Mouse (Mus musculus): Measurements from ENCODE around the gene Rbm24. TPM values are rescaled to one million over a fixed set of nuclear protein-coding genes. Genes with fewer than 3 reads are reported as not detected.
A peak's percentile ranks its signal among the peaks of the same experiment; 100 is the strongest.

Rbm24 gene
- polyA plus RNA-seq, 1 experiment from 2014 or later: 0.11 TPM

DNA sequence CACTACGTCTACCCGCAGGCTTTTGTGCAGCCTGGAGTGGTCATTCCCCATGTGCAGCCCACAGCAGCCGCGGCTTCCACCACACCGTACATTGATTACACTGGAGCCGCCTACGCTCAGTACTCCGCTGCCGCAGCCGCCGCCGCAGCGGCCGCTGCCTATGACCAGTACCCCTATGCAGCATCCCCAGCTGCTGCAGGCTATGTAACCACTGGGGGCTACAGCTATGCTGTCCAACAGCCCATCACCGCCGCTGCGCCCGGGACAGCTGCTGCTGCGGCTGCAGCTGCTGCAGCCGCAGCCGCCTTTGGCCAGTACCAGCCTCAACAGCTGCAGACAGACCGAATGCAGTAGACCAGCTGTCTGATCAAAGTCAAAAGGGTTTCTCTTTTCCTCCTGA is 10.7 kb downstream of the Rbm24 start:
- Histone ChIP-seq H3K9me3 (ENCODE audit: low read length) (no peaks in the 10 kb centered on the region), H3K9ac (replicated peaks) (no peak overlapping the region), H3K36me3 (replicated peaks; ENCODE audit: insufficient read depth, low read length) (no peaks in the 10 kb centered on the region), H3K4me2 (ENCODE audit: low read depth, low read length) (no peak overlapping the region), H3K4me1 (ENCODE audit: insufficient read depth) (no peaks in the 10 kb centered on the region), H3K27me3 (ENCODE audit: insufficient read depth, low read length) (no peaks in the 10 kb centered on the region), H3K27ac (ENCODE audit: low read depth) (no peak overlapping the region), H3K4me3 (ENCODE audit: low read depth, low read length) (no peak overlapping the region)
- ATAC-seq (no peak), DNase-seq (no peak)
- WGBS (ENCODE audit: insufficient replicate concordance): 61% methylated on average over 22 of the region's 22 CpGs
- no peak for TF ChIP-seq EP300 (IDR thresholded peaks at IDR 0.05; ENCODE audit: low read depth)
- no peak for TF ChIP-seq CTCF (IDR thresholded peaks at IDR 0.05; ENCODE audit: low read depth)

DNA sequence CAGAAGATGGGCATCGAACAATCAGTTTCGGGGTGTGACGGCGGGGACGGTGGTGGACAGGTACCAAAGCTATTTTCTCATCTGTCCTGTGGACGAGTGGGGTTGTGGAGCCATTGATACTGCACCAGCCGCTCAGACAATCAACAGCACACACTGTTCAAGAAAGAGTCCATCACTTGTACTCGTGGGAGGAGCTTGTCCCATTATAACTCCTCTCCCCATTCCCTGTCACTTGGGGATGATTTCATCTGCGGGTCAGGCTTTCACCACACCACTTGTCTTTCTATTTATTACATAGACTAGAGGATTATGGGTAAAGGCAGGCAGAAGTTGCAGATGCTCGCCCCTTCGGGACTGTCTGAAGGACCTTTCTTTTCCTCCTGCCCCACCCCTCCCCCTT is 11.6 kb downstream of the Rbm24 start:
- TF ChIP-seq EP300 (IDR thresholded peaks at IDR 0.05; ENCODE audit: low read depth): no peak
- 88% methylated on average over 11 of the region's 11 CpGs for WGBS (ENCODE audit: insufficient replicate concordance)
- ATAC-seq: no peak
- no peak overlapping the region for H3K9ac ChIP-seq (replicated peaks)
- no peaks in the 10 kb centered on the region for H3K4me1 ChIP-seq (ENCODE audit: insufficient read depth)
- no peaks in the 10 kb centered on the region for H3K27me3 ChIP-seq (ENCODE audit: insufficient read depth, low read length)
- DNase-seq: no peak
- H3K27ac ChIP-seq (ENCODE audit: low read depth): no peak overlapping the region
- no peak overlapping the region for H3K4me2 ChIP-seq (ENCODE audit: low read depth, low read length)
- H3K36me3 ChIP-seq (replicated peaks; ENCODE audit: insufficient read depth, low read length): no peaks in the 10 kb centered on the region
- no peak overlapping the region for H3K4me3 ChIP-seq (ENCODE audit: low read depth, low read length)
- no peaks in the 10 kb centered on the region for H3K9me3 ChIP-seq (ENCODE audit: low read length)

DNA sequence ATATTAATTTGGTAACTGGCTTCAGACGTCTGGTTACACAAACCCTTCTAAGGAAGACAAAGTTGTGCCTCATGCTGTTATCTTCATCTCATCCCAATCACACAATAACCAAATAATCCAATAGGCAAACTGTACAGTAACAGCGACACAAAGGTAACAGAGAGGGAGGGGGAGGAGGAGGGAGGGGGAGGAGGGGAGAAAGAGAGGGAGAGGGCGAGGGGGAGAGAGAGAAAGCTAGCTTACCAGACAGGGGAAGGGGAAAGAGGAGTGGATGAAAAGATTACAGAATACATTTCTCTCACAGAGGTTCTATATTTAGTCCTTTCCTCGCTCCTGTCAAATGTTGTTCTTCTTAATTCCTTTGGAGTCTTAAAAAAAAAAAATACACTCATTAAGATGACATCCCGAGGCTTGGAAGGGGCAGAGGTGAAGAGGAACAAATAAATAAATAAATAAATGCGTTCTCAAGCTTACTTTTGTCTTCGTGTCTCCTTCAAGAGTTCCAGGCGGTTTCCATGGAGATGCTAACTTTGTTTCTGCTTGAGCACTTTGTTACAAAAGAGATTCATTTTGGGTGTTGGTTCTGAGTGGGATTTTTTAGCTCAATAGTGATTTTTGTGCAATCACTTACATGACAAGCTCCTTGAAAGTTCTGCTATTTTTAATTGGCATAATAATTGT is 15.8 kb downstream of the Rbm24 start:
- H3K36me3 ChIP-seq (replicated peaks; ENCODE audit: insufficient read depth, low read length): no peaks in the 10 kb centered on the region
- ATAC-seq: no peak
- no peaks in the 10 kb centered on the region for H3K27me3 ChIP-seq (ENCODE audit: insufficient read depth, low read length)
- WGBS (ENCODE audit: insufficient replicate concordance): 49% methylated on average over 8 of the region's 8 CpGs
- no peaks in the 10 kb centered on the region for H3K4me1 ChIP-seq (ENCODE audit: insufficient read depth)
- H3K4me3 ChIP-seq (ENCODE audit: low read depth, low read length): no peak overlapping the region
- DNase-seq: no peak
- no peak overlapping the region for H3K27ac ChIP-seq (ENCODE audit: low read depth)
- no peaks in the 10 kb centered on the region for H3K9me3 ChIP-seq (ENCODE audit: low read length)
- no peak overlapping the region for H3K9ac ChIP-seq (replicated peaks)
- no peak overlapping the region for H3K4me2 ChIP-seq (ENCODE audit: low read depth, low read length)
- TF ChIP-seq CTCF (IDR thresholded peaks at IDR 0.05; ENCODE audit: low read depth) (no peak), EP300 (IDR thresholded peaks at IDR 0.05; ENCODE audit: low read depth) (no peak)

DNA sequence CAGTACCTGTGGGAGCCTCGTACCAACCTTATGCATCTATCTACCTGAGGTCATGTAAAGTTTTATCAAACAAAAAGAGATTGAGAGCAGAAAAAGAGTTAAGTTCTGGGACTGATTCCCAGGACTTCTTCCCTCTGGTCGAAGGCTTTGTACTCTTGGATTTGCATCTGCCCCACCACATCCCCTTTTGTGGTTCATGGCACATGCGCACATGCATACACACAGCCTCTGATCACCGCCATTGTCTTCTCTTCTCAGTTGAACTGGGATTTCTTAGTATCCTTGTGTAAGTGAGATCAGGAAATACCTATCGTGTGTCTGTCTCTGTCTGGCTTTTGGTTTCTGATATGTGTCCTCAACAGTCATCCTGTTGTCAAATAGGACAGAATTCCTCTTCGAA is 20.7 kb downstream of the Rbm24 start:
- Histone ChIP-seq H3K4me3 (ENCODE audit: low read depth, low read length) (no peak overlapping the region), H3K27me3 (ENCODE audit: insufficient read depth, low read length) (no peaks in the 10 kb centered on the region), H3K27ac (ENCODE audit: low read depth) (no peak overlapping the region), H3K36me3 (replicated peaks; ENCODE audit: insufficient read depth, low read length) (no peaks in the 10 kb centered on the region), H3K4me2 (ENCODE audit: low read depth, low read length) (no peak overlapping the region), H3K9me3 (ENCODE audit: low read length) (no peaks in the 10 kb centered on the region), H3K9ac (replicated peaks) (no peak overlapping the region), H3K4me1 (ENCODE audit: insufficient read depth) (no peaks in the 10 kb centered on the region)
- TF ChIP-seq EP300 (IDR thresholded peaks at IDR 0.05; ENCODE audit: low read depth) (no peak), CTCF (IDR thresholded peaks at IDR 0.05; ENCODE audit: low read depth) (no peak)
- DNase-seq (no peak), ATAC-seq (no peak)
- WGBS (ENCODE audit: insufficient replicate concordance): 51% methylated on average over 6 of the region's 6 CpGs

DNA sequence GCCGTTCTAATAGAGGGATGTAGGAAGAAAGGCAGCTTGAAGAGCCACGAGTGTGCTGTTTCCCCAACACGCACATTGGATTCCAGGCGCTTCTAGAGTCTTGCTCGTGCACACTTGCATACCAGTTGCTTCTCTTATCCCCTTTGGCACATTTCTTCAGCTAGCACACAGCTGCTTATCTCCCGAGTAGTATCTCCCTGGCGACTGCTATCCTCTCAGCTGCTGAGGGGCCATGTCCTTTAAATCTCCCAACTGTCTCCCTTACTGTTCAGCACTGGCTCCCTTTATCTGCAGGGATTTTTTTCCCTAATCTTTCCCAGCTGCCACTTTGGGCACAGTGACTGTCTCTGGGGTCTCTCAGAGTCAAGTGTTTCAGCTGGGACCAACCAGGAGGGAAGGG is 25.8 kb downstream of the Rbm24 start:
- Histone ChIP-seq H3K27me3 (ENCODE audit: insufficient read depth, low read length) (no peaks in the 10 kb centered on the region), H3K9me3 (ENCODE audit: low read length) (no peaks in the 10 kb centered on the region), H3K27ac (ENCODE audit: low read depth) (no peak overlapping the region), H3K4me2 (ENCODE audit: low read depth, low read length) (no peak overlapping the region), H3K4me3 (ENCODE audit: low read depth, low read length) (no peak overlapping the region), H3K4me1 (ENCODE audit: insufficient read depth) (no peaks in the 10 kb centered on the region), H3K9ac (replicated peaks) (no peak overlapping the region), H3K36me3 (replicated peaks; ENCODE audit: insufficient read depth, low read length) (no peaks in the 10 kb centered on the region)
- DNase-seq (no peak), ATAC-seq (0 out of 2 replicates have a peak, but pooled peaks have one; percentile 23)
- 0 out of 2 replicates have a peak, but pooled peaks have one; percentile 27 for TF ChIP-seq EP300 (IDR thresholded peaks at IDR 0.05; ENCODE audit: low read depth)
- no peak for TF ChIP-seq CTCF (IDR thresholded peaks at IDR 0.05; ENCODE audit: low read depth)
- 38% methylated on average over 7 of the region's 7 CpGs for WGBS (ENCODE audit: insufficient replicate concordance)

DNA sequence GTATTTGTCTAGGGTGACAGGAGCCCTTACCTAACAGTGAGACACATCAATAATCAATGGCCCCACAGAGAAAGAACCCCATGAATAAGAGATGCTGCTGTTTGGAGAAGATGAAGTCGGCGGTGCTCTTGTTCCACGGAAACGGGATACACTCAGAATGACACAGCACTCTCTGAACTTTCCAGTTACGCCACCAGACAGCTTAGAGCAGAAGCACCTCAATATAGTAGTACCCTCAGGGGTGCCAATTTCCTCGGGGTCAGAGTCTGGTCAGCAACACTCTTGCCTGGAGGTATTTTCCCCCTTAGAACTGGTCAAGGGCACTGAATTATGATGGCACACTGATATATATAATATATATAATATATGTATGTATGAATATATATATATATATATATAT is 27.8 kb downstream of the Rbm24 start:
- Histone ChIP-seq H3K4me3 (ENCODE audit: low read depth, low read length) (no peak overlapping the region), H3K27me3 (ENCODE audit: insufficient read depth, low read length) (no peaks in the 10 kb centered on the region), H3K4me1 (ENCODE audit: insufficient read depth) (no peaks in the 10 kb centered on the region), H3K27ac (ENCODE audit: low read depth) (no peak overlapping the region), H3K9me3 (ENCODE audit: low read length) (no peaks in the 10 kb centered on the region), H3K4me2 (ENCODE audit: low read depth, low read length) (no peak overlapping the region), H3K36me3 (replicated peaks; ENCODE audit: insufficient read depth, low read length) (no peaks in the 10 kb centered on the region), H3K9ac (replicated peaks) (no peak overlapping the region)
- DNase-seq: no peak
- no peak for TF ChIP-seq CTCF (IDR thresholded peaks at IDR 0.05; ENCODE audit: low read depth)
- TF ChIP-seq EP300 (IDR thresholded peaks at IDR 0.05; ENCODE audit: low read depth): no peak
- no peak for ATAC-seq
- whole genome bisulfite sequencing (ENCODE audit: insufficient replicate concordance): 81% methylated on average over 6 of the region's 6 CpGs

All from liver, postnatal 0 days (tissue).